Mouse (Mus musculus) small intestine, adult 2 months (tissue): ENCODE results near the gene Tjp1.

Experiments
- CTCF ChIP-seq: fragments of 200-500 bp; IDR thresholded peaks from 2 replicates; pipeline ENCODE4 v1.5.1; 2012; ENCODE audit warnings: low read depth, mild to moderate bottlenecking, control low read depth, inconsistent platforms, low read length, moderate library complexity, mixed read lengths; ENCODE audit not compliant: insufficient replicate concordance, insufficient read length; ENCODE audit errors: extremely low read depth
- POLR2A ChIP-seq: fragments of 200-500 bp; IDR thresholded peaks from 2 replicates; pipeline ENCODE4 v1.6.1; 2012; ENCODE audit warnings: low read depth, mild to moderate bottlenecking, control low read depth, inconsistent platforms, low read length, moderate library complexity

- TF ChIP-seq POLR2A (no peak), CTCF (no peak)
Observed at GRCm38 (mm10) chr7:65507341-65507740, 20.2 kb downstream of the Tjp1 start.
